Mouse (Mus musculus) megakaryocyte-erythroid progenitor cell, adult 5-6 weeks (primary cell): Measurements from ENCODE around the gene Maoa. TPM values are rescaled to one million over a fixed set of nuclear protein-coding genes. Genes with fewer than 3 reads are reported as not detected.

ENCODE experiments used
- ATAC-seq: replicated peaks from 2 replicates; pipeline ENCODE4 v1.8.0; 2016; ENCODE audit warnings: mild to moderate bottlenecking, inconsistent platforms; ENCODE audit not compliant: severe bottlenecking, poor library complexity, low FRiP score, low TSS enrichment
- total RNA-seq, 2 experiments: library from RNA; stranded (forward) in 1 of 2; stranded (reverse) in 1 of 2; fragments of 200-1000, 215-1000 nt in 1 of 2; fragments of >200 nt in 1 of 2; fragmentation: Nextera tagmentation in 1 of 2; gene quantifications; 2 replicates each; pipeline ENCODE4 v1.2.3; 2014 to 2017

Gene Maoa
- total RNA-seq (2014; fragmentation: Nextera tagmentation) (2.6 and 4.6 TPM in 2 replicates), total RNA-seq (2017) (5.4 and 10.0 TPM in 2 replicates)

GRCm38 (mm10) chrX:16619034-16619929, at the start of gene Maoa:
TSS of gene Maoa (plus strand) at chrX:16619698.
- peak; percentile 92 for ATAC-seq

- ATAC-seq, result peak; percentile 97
Measured at GRCm38 (mm10) chrX:16618225-16619033, 1.1 kb upstream of the Maoa start.

- ATAC-seq, result no peak
Measured at GRCm38 (mm10) chrX:16656511-16656910, 37.0 kb downstream of the Maoa start.

GRCm38 (mm10) chrX:16706094-16706493, 86.6 kb downstream of the Maoa start:
- ATAC-seq, result no peak

- ATAC-seq, result no peak
Measured at GRCm38 (mm10) chrX:16714033-16714432, 94.5 kb downstream of the Maoa start.

Other genes with a start within 250 kb of the Maoa start
- not detected in 2 replicates for gene Cypt1, start 96.8 kb upstream of the Maoa start, total RNA-seq (2014; fragmentation: Nextera tagmentation)
- not detected in 2 replicates for gene Cypt1, start 96.8 kb upstream of the Maoa start, total RNA-seq (2017)
- not detected in 2 replicates for gene Maob, start 197.7 kb downstream of the Maoa start, total RNA-seq (2014; fragmentation: Nextera tagmentation)
- not detected in 2 replicates for gene Maob, start 197.7 kb downstream of the Maoa start, total RNA-seq (2017)